Mouse (Mus musculus) liver, embryonic 16.5 days (tissue): ENCODE data around the gene Fam213b. TPM values are rescaled to one million over a fixed set of nuclear protein-coding genes. Genes with fewer than 3 reads are reported as not detected.

Experiments used
- ATAC-seq: fragments of 200-750 bp; cut with Nextera tagmentation; 2 replicates; pipeline ENCODE4 v1.8.0; 2017; ENCODE audit warnings: low read depth, mild to moderate bottlenecking, moderate number of reproducible peaks, moderate library complexity
- H3K27ac ChIP-seq: fragments of 300-500 bp; sonication (generic); 2 replicates; pipeline ENCODE4 v1.5.1; 2014; ENCODE audit warnings: mild to moderate bottlenecking, low read length
- H3K27me3 ChIP-seq: fragments of 300-500 bp; sonication (generic); 2 replicates; pipeline ENCODE4 v1.6.1; 2014; ENCODE audit warnings: low read depth, low read length, mixed read lengths; ENCODE audit not compliant: control insufficient read depth, insufficient read depth
- H3K36me3 ChIP-seq: fragments of 300-500 bp; sonication (generic); 2 replicates; pipeline ENCODE4 v1.6.1; 2014; ENCODE audit warnings: mild to moderate bottlenecking; ENCODE audit not compliant: control insufficient read depth, insufficient read depth
- H3K4me1 ChIP-seq: fragments of 300-500 bp; sonication (generic); 2 replicates; pipeline ENCODE4 v1.6.1; 2014; ENCODE audit warnings: low read depth, low read length, mixed read lengths; ENCODE audit not compliant: control insufficient read depth
- H3K4me2 ChIP-seq: fragments of 300-500 bp; sonication (generic); 2 replicates; pipeline ENCODE4 v1.6.1; 2014; ENCODE audit warnings: low read depth, low read length, mixed read lengths
- H3K4me3 ChIP-seq: fragments of 300-500 bp; sonication (generic); 2 replicates; pipeline ENCODE4 v1.5.1; 2014; ENCODE audit warnings: low read depth, mild to moderate bottlenecking, low read length
- H3K9ac ChIP-seq: fragments of 300-500 bp; sonication (generic); 2 replicates; pipeline ENCODE4 v1.6.1; 2014; ENCODE audit warnings: low read depth, low read length
- H3K9me3 ChIP-seq: fragments of 300-500 bp; sonication (generic); replicated peaks from 2 replicates; pipeline ENCODE4 v1.6.1; 2016; ENCODE audit warnings: low read length; ENCODE audit not compliant: control insufficient read depth
- WGBS: fragments of 180-500 bp; shearing (Covaris S2); extraction: QIAGEN DNeasy Blood & Tissue Kit; methylation state at CpG from one replicate; pipeline ENCODE4 v1.1.7; 2014; ENCODE audit not compliant: insufficient replicate concordance; 5-methylcytosine and 5-hydroxymethylcytosine counted together
- polyA plus RNA-seq: library from polyadenylated mRNA; unstranded; fragments of >200 nt; fragmentation: Nextera tagmentation; extraction: Ambion mirVana; gene quantifications from 2 replicates; pipeline ENCODE4 v1.2.1, GENCODE M21; 2015

Fam213b gene
- polyA plus RNA-seq, 1 experiment from 2014 or later = 8.5 TPM

- Histone ChIP-seq H3K36me3 (no peaks in the 10 kb centered on the region), H3K4me2 (no peak overlapping the region), H3K9me3 (no peaks in the 10 kb centered on the region), H3K4me1 (peaks cover 5% of the 10 kb centered on the region; the same call in 1 of the 2 replicates), H3K27ac (peak overlapping the region; percentile 37; the same call in 1 of the 2 replicates), H3K9ac (no peak overlapping the region), H3K4me3 (no peak overlapping the region), H3K27me3 (no peaks in the 10 kb centered on the region)
- ATAC-seq = no peak
- 68% methylated on average over 1 of the region's 1 CpGs for WGBS
Measured at GRCm38 (mm10) chr4:154937746-154938145, 38.8 kb upstream of the Fam213b start.

DNA sequence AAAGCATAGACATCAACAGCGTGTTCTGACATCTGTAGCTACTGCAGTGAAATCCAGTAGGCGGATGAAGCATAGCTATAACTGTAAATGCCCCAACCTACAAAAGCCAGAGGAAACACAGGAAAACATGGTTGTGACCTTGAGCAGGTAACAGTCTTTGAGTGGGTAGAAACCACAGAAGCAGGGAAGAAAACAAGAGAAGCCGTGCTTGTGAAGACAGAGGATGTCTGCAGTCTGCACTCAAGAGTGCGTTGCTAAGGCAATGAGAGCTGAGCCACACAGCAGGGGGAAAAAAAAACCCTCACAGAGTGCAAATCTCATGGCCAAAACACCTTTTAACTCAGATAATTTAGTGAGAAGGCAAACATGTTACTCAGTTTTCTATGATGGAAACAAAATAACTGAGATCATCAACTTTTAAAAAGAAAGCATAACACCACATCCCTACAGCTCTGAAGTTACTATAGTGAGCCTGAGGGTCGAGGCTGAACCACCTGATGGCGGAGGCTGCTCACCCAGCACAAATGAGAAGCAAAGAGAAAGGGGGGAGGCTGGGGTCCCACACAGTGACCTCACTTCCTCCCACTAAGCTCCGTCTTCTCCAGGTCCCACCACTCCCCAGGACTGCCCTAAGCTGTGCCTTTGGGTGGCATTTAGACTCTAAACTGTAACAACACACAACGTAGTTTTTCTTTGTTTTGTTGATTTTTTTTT is 37.8 kb upstream of the Fam213b start:
- 57% methylated on average over 8 of the region's 8 CpGs for WGBS
- Histone ChIP-seq H3K9me3 (no peaks in the 10 kb centered on the region), H3K9ac (no peak overlapping the region), H3K4me2 (no peak overlapping the region), H3K36me3 (no peaks in the 10 kb centered on the region), H3K4me3 (no peak overlapping the region), H3K4me1 (peaks cover 5% of the 10 kb centered on the region; the same call in 1 of the 2 replicates), H3K27ac (no peak overlapping the region), H3K27me3 (no peaks in the 10 kb centered on the region)
- no peak for ATAC-seq

GRCm38 (mm10) chr4:154935788-154936187 is 36.9 kb upstream of the Fam213b start:
- Histone ChIP-seq H3K27ac (0 out of 2 replicates have a peak overlapping the region, but pooled peaks have one; percentile 1), H3K27me3 (no peaks in the 10 kb centered on the region), H3K4me3 (no peak overlapping the region), H3K36me3 (no peaks in the 10 kb centered on the region), H3K4me1 (peaks cover 5% of the 10 kb centered on the region; the same call in 1 of the 2 replicates), H3K9ac (no peak overlapping the region), H3K4me2 (no peak overlapping the region), H3K9me3 (no peaks in the 10 kb centered on the region)
- no peak for ATAC-seq
- WGBS = 78% methylated on average over 7 of the region's 7 CpGs

GRCm38 (mm10) chr4:154934800-154935199 is 35.9 kb upstream of the Fam213b start:
- H3K27ac ChIP-seq = peak overlapping the region; percentile 34; the same call in 1 of the 2 replicates
- no peak overlapping the region for H3K4me2 ChIP-seq
- ATAC-seq = 0 out of 2 replicates have a peak, but pooled peaks have one; percentile 14
- no peak overlapping the region for H3K9ac ChIP-seq
- H3K4me1 ChIP-seq = peaks cover 11% of the 10 kb centered on the region
- no peak overlapping the region for H3K4me3 ChIP-seq
- WGBS = 83% methylated on average over 2 of the region's 2 CpGs
- H3K36me3 ChIP-seq = no peaks in the 10 kb centered on the region
- no peaks in the 10 kb centered on the region for H3K27me3 ChIP-seq
- no peaks in the 10 kb centered on the region for H3K9me3 ChIP-seq

DNA sequence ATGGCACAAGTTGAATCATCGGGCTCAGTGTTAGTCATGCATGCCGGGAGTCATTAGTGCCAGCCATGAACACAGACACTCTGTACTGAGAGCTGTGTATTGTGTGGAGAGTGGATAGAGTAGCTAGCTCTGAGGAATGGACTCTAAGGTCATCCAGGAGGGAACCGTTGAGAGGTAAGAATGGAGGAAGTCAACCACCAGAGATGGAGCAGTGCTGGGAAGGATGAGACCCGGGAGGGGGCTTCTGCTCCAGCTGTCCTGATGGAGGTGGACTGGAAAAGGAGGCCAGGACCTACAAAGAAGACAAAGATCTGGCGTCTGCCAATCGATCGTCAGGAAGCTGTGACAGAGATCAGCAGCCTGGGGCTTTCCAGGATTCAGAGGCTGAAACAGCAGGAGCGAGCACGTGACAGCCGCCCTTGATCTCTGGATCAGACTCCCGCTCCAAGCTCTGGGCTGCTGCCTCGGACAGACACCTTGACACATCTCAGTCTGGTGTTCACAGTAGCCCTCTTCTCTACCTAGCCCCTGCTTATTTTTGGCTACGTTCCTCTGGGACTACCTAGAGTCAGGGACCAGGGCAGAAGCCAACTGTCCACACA is 34.5 kb upstream of the Fam213b start:
- no peak for ATAC-seq
- WGBS = 67% methylated on average over 13 of the region's 13 CpGs
- Histone ChIP-seq H3K27me3 (no peaks in the 10 kb centered on the region), H3K9ac (no peak overlapping the region), H3K27ac (no peak overlapping the region), H3K9me3 (no peaks in the 10 kb centered on the region), H3K4me3 (no peak overlapping the region), H3K36me3 (no peaks in the 10 kb centered on the region), H3K4me1 (peaks cover 21% of the 10 kb centered on the region), H3K4me2 (no peak overlapping the region)

GRCm38 (mm10) chr4:154929088-154929660 is 30.2 kb upstream of the Fam213b start:
- Histone ChIP-seq H3K9ac (peak overlapping the region; percentile 90), H3K27me3 (no peaks in the 10 kb centered on the region), H3K4me2 (peak overlapping the region; percentile 82), H3K36me3 (peaks cover 26% of the 10 kb centered on the region), H3K9me3 (no peaks in the 10 kb centered on the region), H3K27ac (peak overlapping the region; percentile 95), H3K4me3 (peak overlapping the region; percentile 76), H3K4me1 (peaks cover 46% of the 10 kb centered on the region)
- ATAC-seq = peak; percentile 80
- WGBS = 18% methylated on average over 12 of the region's 12 CpGs

- Histone ChIP-seq H3K36me3 (peaks cover 32% of the 10 kb centered on the region), H3K9me3 (no peaks in the 10 kb centered on the region), H3K27ac (peak within 1 kb of the TSS; percentile 95), H3K9ac (peak within 1 kb of the TSS; percentile 90), H3K4me3 (peak within 1 kb of the TSS; percentile 76), H3K4me1 (peaks cover 50% of the 10 kb centered on the region), H3K4me2 (peak within 1 kb of the TSS; percentile 82), H3K27me3 (no peaks in the 10 kb centered on the region)
- WGBS = 10% methylated on average over 12 of the region's 12 CpGs
- ATAC-seq = peak; percentile 87
Measured at GRCm38 (mm10) chr4:154928395-154929087, 29.6 kb upstream of the Fam213b start, which contains the start of gene Tnfrsf14. Gene Tnfrsf14, minus strand, starts transcription at chr4:154928563.

- Histone ChIP-seq H3K36me3 (peaks cover 39% of the 10 kb centered on the region), H3K27me3 (no peaks in the 10 kb centered on the region), H3K27ac (peak overlapping the region; percentile 95), H3K4me2 (peak overlapping the region; percentile 82), H3K4me1 (peaks cover 53% of the 10 kb centered on the region), H3K4me3 (peak overlapping the region; percentile 76), H3K9ac (peak overlapping the region; percentile 90), H3K9me3 (no peaks in the 10 kb centered on the region)
- ATAC-seq = peak; percentile 68
- WGBS = 2% methylated on average over 5 of the region's 5 CpGs
Measured at GRCm38 (mm10) chr4:154927899-154928337, 29.0 kb upstream of the Fam213b start.
